Mouse (Mus musculus): Measurements from ENCODE around the gene Frs2. TPM values are rescaled to one million over a fixed set of nuclear protein-coding genes. Genes with fewer than 3 reads are reported as not detected.
"Not testable (repeated sequence)": the region's sequence is repeated elsewhere in the genome, so short reads cannot be mapped to it uniquely, and the experiment has no call there.

Gene Frs2
- polyA plus RNA-seq, 1 experiment from 2014 or later = 28.5 TPM

GRCm38 (mm10) chr10:117049253-117049652 lies 99.1 kb downstream of the Frs2 start:
- no peak overlapping the region for H3K4me3 ChIP-seq (ENCODE audit: low read depth, low read length)
- ATAC-seq (ENCODE audit: low FRiP score) = no peak
- WGBS = 79% methylated on average over 4 of the region's 4 CpGs
- no peaks in the 10 kb centered on the region for H3K27me3 ChIP-seq (ENCODE audit: control insufficient read depth, insufficient read depth, low read length)
- no peak overlapping the region for H3K4me2 ChIP-seq
- no peak for DNase-seq (ENCODE audit: low spot score, missing footprints)
- H3K9ac ChIP-seq (ENCODE audit: low read length) = no peak overlapping the region
- peaks cover 27% of the 10 kb centered on the region for H3K36me3 ChIP-seq (ENCODE audit: control insufficient read depth, insufficient read depth, low read length)
- H3K4me1 ChIP-seq (ENCODE audit: control insufficient read depth, insufficient read depth, low read length) = no peaks in the 10 kb centered on the region
- H3K9me3 ChIP-seq (ENCODE audit: control insufficient read depth, low read length) = no peaks in the 10 kb centered on the region
- H3K27ac ChIP-seq (ENCODE audit: low read depth, low read length) = no peak overlapping the region

GRCm38 (mm10) chr10:117045175-117046056 lies 102.9 kb downstream of the Frs2 start, which contains the start of gene Lrrc10:
Gene Lrrc10 (plus strand): TSS chr10:117045341.
- no peak within 1 kb of the TSS for H3K9ac ChIP-seq (ENCODE audit: low read length)
- peak within 1 kb of the TSS; percentile 2; the same call in 1 of the 2 replicates for H3K4me2 ChIP-seq
- no peak for DNase-seq (ENCODE audit: low spot score, missing footprints)
- H3K4me1 ChIP-seq (ENCODE audit: control insufficient read depth, insufficient read depth, low read length) = no peaks in the 10 kb centered on the region
- H3K4me3 ChIP-seq (ENCODE audit: low read depth, low read length) = no peak within 1 kb of the TSS
- no peak within 1 kb of the TSS for H3K27ac ChIP-seq (ENCODE audit: low read depth, low read length)
- H3K9me3 ChIP-seq (ENCODE audit: control insufficient read depth, low read length) = no peaks in the 10 kb centered on the region
- WGBS = 53% methylated on average over 40 of the region's 40 CpGs
- no peaks in the 10 kb centered on the region for H3K27me3 ChIP-seq (ENCODE audit: control insufficient read depth, insufficient read depth, low read length)
- peak; percentile 43; the same call in 1 of the 2 replicates for ATAC-seq (ENCODE audit: low FRiP score)
- no peaks in the 10 kb centered on the region for H3K36me3 ChIP-seq (ENCODE audit: control insufficient read depth, insufficient read depth, low read length)

GRCm38 (mm10) chr10:117043497-117044166 lies 104.7 kb downstream of the Frs2 start:
- not testable (repeated sequence) for H3K4me3 ChIP-seq (ENCODE audit: low read depth, low read length); ATAC-seq (ENCODE audit: low FRiP score); H3K4me2 ChIP-seq; H3K36me3 ChIP-seq (ENCODE audit: control insufficient read depth, insufficient read depth, low read length); DNase-seq (ENCODE audit: low spot score, missing footprints); H3K9ac ChIP-seq (ENCODE audit: low read length); H3K27ac ChIP-seq (ENCODE audit: low read depth, low read length); H3K4me1 ChIP-seq (ENCODE audit: control insufficient read depth, insufficient read depth, low read length); H3K27me3 ChIP-seq (ENCODE audit: control insufficient read depth, insufficient read depth, low read length); H3K9me3 ChIP-seq (ENCODE audit: control insufficient read depth, low read length)
- WGBS = 56% methylated on average over 15 of the region's 16 CpGs

- Histone ChIP-seq H3K4me1 (ENCODE audit: control insufficient read depth, insufficient read depth, low read length) (no peaks in the 10 kb centered on the region), H3K9me3 (ENCODE audit: control insufficient read depth, low read length) (no peaks in the 10 kb centered on the region), H3K36me3 (ENCODE audit: control insufficient read depth, insufficient read depth, low read length) (no peaks in the 10 kb centered on the region), H3K27me3 (ENCODE audit: control insufficient read depth, insufficient read depth, low read length) (no peaks in the 10 kb centered on the region), H3K4me3 (ENCODE audit: low read depth, low read length) (no peak overlapping the region), H3K4me2 (no peak overlapping the region), H3K27ac (ENCODE audit: low read depth, low read length) (no peak overlapping the region), H3K9ac (ENCODE audit: low read length) (no peak overlapping the region)
- WGBS = 88% methylated on average over 14 of the region's 14 CpGs
- ATAC-seq (ENCODE audit: low FRiP score) (no peak), DNase-seq (ENCODE audit: low spot score, missing footprints) (no peak)
Measured at GRCm38 (mm10) chr10:117042295-117042694, 106.0 kb downstream of the Frs2 start.

GRCm38 (mm10) chr10:117040355-117040754 lies 108.0 kb downstream of the Frs2 start:
- Histone ChIP-seq H3K4me1 (ENCODE audit: control insufficient read depth, insufficient read depth, low read length) (no peaks in the 10 kb centered on the region), H3K4me3 (ENCODE audit: low read depth, low read length) (no peak overlapping the region), H3K27me3 (ENCODE audit: control insufficient read depth, insufficient read depth, low read length) (no peaks in the 10 kb centered on the region), H3K9ac (ENCODE audit: low read length) (no peak overlapping the region), H3K9me3 (ENCODE audit: control insufficient read depth, low read length) (no peaks in the 10 kb centered on the region), H3K36me3 (ENCODE audit: control insufficient read depth, insufficient read depth, low read length) (no peaks in the 10 kb centered on the region), H3K27ac (ENCODE audit: low read depth, low read length) (no peak overlapping the region), H3K4me2 (no peak overlapping the region)
- no peak for ATAC-seq (ENCODE audit: low FRiP score)
- no peak for DNase-seq (ENCODE audit: low spot score, missing footprints)
- WGBS = 70% methylated on average over 6 of the region's 6 CpGs

- H3K27me3 ChIP-seq (ENCODE audit: control insufficient read depth, insufficient read depth, low read length) = no peaks in the 10 kb centered on the region
- H3K9ac ChIP-seq (ENCODE audit: low read length) = no peak overlapping the region
- H3K27ac ChIP-seq (ENCODE audit: low read depth, low read length) = no peak overlapping the region
- peak; percentile 97 for DNase-seq (ENCODE audit: low spot score, missing footprints)
- ATAC-seq (ENCODE audit: low FRiP score) = peak; percentile 68
- H3K36me3 ChIP-seq (ENCODE audit: control insufficient read depth, insufficient read depth, low read length) = no peaks in the 10 kb centered on the region
- H3K9me3 ChIP-seq (ENCODE audit: control insufficient read depth, low read length) = no peaks in the 10 kb centered on the region
- H3K4me3 ChIP-seq (ENCODE audit: low read depth, low read length) = no peak overlapping the region
- 38% methylated on average over 8 of the region's 8 CpGs for WGBS
- H3K4me1 ChIP-seq (ENCODE audit: control insufficient read depth, insufficient read depth, low read length) = no peaks in the 10 kb centered on the region
- H3K4me2 ChIP-seq = no peak overlapping the region
Measured at GRCm38 (mm10) chr10:117033785-117034184, 114.5 kb downstream of the Frs2 start.

GRCm38 (mm10) chr10:117031160-117031559 lies 117.2 kb downstream of the Frs2 start:
- Histone ChIP-seq H3K27me3 (ENCODE audit: control insufficient read depth, insufficient read depth, low read length) (no peaks in the 10 kb centered on the region), H3K4me1 (ENCODE audit: control insufficient read depth, insufficient read depth, low read length) (no peaks in the 10 kb centered on the region), H3K9ac (ENCODE audit: low read length) (no peak overlapping the region), H3K27ac (ENCODE audit: low read depth, low read length) (no peak overlapping the region), H3K4me3 (ENCODE audit: low read depth, low read length) (no peak overlapping the region), H3K9me3 (ENCODE audit: control insufficient read depth, low read length) (no peaks in the 10 kb centered on the region), H3K36me3 (ENCODE audit: control insufficient read depth, insufficient read depth, low read length) (no peaks in the 10 kb centered on the region), H3K4me2 (no peak overlapping the region)
- WGBS = 92% methylated on average over 3 of the region's 3 CpGs
- ATAC-seq (ENCODE audit: low FRiP score) (no peak), DNase-seq (ENCODE audit: low spot score, missing footprints) (no peak)

GRCm38 (mm10) chr10:117026176-117026575 lies 122.2 kb downstream of the Frs2 start:
- no peak overlapping the region for H3K4me3 ChIP-seq (ENCODE audit: low read depth, low read length)
- no peaks in the 10 kb centered on the region; the same call in 1 of the 2 replicates for H3K27me3 ChIP-seq (ENCODE audit: control insufficient read depth, insufficient read depth, low read length)
- H3K4me1 ChIP-seq (ENCODE audit: control insufficient read depth, insufficient read depth, low read length) = peaks cover 3% of the 10 kb centered on the region
- H3K27ac ChIP-seq (ENCODE audit: low read depth, low read length) = no peak overlapping the region
- H3K36me3 ChIP-seq (ENCODE audit: control insufficient read depth, insufficient read depth, low read length) = no peaks in the 10 kb centered on the region
- H3K9ac ChIP-seq (ENCODE audit: low read length) = no peak overlapping the region
- H3K9me3 ChIP-seq (ENCODE audit: control insufficient read depth, low read length) = no peaks in the 10 kb centered on the region
- H3K4me2 ChIP-seq = no peak overlapping the region
- DNase-seq (ENCODE audit: low spot score, missing footprints) = no peak
- WGBS = 87% methylated on average over 8 of the region's 8 CpGs
- ATAC-seq (ENCODE audit: low FRiP score) = no peak

GRCm38 (mm10) chr10:117025776-117026175 lies 122.6 kb downstream of the Frs2 start:
- not testable (repeated sequence) for H3K4me3 ChIP-seq (ENCODE audit: low read depth, low read length); H3K27ac ChIP-seq (ENCODE audit: low read depth, low read length); H3K9me3 ChIP-seq (ENCODE audit: control insufficient read depth, low read length); DNase-seq (ENCODE audit: low spot score, missing footprints); H3K4me2 ChIP-seq; H3K27me3 ChIP-seq (ENCODE audit: control insufficient read depth, insufficient read depth, low read length); H3K4me1 ChIP-seq (ENCODE audit: control insufficient read depth, insufficient read depth, low read length); ATAC-seq (ENCODE audit: low FRiP score); H3K9ac ChIP-seq (ENCODE audit: low read length); H3K36me3 ChIP-seq (ENCODE audit: control insufficient read depth, insufficient read depth, low read length)
